Mouse (Mus musculus) right cerebral cortex, postnatal 25 days (tissue): ENCODE results near the gene Zyg11a.
A peak's percentile ranks its signal among the peaks of the same experiment; 100 is the strongest.
"Not testable (repeated sequence)": the region's sequence is repeated elsewhere in the genome, so short reads cannot be mapped to it uniquely, and the experiment has no call there.

Source experiments
- DNase-seq: peaks from one replicate; pipeline ENCODE4 v3.0.0; 2022

Gene Zyg11a

DNA sequence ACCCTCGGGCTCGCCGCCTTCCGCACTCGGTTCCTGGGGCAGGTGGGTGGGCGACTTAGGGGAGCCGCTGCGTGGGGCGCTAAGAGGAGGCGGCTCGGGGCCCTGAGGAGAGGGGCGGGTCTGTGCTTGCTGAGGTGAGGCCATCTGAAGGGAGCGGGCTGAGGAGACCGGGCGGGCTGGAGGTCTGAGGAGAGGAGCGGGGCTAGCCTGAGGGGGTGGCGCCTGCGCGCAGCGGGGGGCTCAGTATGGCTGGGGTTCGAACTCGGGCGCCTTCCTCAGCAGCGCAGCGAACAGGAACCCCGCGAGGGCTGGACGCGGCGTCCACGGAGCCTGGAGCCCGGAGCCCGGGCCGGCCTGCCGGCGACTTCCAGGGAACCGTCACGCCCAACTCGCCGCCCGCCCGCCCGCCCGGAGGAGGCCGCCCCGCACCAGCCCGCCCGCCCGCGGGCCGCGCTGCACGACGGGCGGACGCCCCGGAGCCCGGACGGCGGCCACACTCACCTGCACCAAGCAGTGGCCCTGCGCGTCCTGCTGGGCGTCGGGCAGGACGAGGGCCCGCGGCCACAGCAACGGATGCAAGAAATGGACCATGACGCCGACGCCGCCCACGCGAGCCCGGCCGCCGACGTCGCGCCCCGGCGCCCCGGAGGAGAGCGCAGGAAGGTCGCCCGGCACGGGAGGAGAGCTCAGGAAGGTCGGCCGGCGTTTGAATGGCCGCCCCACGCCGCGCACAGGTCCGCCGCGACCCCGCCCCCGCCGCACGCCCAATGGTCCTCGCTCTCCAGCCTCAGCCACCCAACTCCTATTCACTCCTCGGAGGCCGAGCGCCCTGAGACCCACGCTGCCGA, at the start of gene Zyg11a:
Zyg11a (minus strand) TSS at position 717 of the 848 bp plus-strand sequence.
- DNase-seq: no peak

DNA sequence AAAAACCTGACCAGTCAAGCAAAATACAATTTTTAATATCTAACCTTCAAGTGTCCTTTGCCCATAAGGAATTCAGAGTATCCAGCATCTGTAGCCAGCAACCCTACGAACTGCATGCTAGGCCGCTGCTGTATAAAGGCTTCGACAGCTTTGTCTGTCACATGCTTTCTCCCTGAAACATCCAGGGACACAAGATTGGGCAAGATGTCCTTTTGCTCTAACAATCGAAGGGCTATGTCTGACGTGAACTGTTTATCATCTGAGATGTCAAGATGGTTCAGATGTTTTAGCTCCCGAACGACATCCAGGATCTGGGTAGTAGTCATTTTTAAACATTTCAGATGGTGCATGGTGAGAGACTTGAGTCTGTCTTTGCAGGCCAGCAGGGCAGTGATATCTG, 47.9 kb upstream of the Zyg11a start:
- DNase-seq: no peak

DNA sequence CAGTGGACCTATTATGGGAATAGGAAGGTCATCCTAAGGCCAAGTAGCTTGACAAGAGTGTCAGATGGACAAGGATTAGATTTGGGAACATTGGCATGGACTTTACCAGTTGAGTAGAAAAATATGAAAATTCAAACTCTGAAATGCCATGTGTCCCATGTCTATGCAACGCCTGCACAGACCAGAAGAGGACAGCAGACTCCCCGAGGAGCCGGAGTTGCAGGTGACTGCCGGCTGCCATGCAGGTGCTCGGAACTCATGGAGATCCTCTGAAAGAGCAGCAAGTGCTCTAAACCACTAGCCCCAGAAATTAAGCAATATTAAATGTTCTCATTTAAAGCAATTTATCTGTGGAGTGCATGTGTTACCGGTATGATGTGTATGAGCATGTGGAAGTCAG, 35.5 kb upstream of the Zyg11a start:
- no peak for DNase-seq

DNA sequence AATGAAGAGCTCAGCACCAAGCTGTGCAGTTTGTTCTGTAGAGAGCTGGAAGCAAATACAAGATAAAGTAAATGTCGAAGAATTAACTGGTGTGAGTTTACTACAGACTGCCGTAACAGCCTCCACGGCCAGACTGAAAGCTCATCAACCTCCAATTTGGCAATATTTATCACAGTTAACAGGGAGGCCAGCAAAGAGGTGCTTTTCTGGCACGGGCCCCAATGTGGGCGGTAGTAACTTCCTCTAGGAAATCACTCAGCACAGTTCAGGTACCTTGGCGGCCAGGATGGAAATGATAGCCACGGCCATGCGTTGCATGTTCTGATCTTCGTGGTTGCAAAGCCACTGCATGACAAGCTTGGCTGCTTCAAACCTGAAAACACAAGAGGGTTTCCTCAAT, 32.7 kb upstream of the Zyg11a start:
- DNase-seq: no peak

- no peak for DNase-seq
Measured at GRCm38 (mm10) chr4:108249314-108249713, 31.5 kb upstream of the Zyg11a start.

DNA sequence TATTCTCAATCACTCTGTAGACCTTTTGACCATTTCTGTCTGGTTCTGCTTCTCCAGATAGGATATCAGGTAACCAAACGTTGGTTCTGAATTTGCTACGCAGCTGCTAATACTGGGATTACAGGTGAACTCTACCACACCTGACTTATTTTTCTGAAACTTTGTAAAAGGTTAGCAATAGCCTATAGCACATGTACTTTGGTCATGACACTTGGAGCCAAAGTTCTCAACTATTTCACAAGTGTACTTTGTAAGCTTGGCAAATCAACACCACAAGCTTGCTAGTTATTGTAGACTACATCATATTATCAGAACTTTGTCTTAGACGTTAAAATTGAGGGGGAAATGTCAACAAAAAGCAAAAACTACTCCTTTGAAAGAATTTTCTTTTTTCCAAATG, 15.8 kb upstream of the Zyg11a start:
- no peak for DNase-seq

DNA sequence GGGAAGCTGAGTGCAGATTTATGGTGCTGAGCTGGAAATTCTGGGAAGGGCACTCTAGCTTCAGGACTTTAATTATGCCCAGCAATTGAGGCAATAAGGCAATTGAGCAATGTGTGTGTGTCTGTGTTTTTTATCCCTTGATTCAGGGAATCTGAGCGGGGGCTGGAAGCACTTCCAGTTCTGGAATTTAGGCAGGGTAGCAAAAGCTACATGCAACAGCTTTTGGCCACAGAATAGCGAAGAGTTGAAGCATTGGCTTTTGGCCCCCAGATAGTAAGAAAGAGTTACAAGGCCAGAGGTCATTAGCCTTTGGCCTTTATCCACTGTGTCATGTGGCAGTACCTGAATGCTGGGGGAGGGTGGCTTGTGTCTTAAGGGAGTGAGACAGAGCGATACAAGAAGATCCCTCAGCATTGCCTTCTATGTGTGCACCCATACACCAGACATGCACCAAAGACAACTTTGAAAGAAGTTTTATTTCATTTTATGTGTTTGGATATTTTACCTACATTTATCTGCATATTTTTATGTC, 7.6 kb upstream of the Zyg11a start:
- DNase-seq: no peak

DNA sequence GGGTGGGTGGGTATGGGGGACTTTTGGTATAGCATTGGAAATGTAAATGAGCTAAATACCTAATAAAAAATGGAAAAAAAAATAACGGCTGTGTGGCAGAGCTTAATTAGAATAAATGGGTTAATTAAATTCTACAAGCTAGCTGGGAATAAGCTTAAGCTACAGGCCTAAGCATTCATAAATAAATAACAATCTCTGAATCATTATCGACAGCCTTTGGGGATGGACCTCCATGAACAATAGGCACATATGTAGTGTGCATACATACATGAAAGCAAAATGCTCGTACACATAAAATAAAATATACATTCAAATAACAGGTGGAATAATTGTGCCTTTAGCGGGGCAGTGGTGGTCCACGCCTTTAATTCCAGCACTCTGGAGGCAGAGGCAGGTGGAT, 4.7 kb upstream of the Zyg11a start:
- DNase-seq: no peak

- no peak for DNase-seq
Measured at GRCm38 (mm10) chr4:108219019-108219418, 1.2 kb upstream of the Zyg11a start.

- DNase-seq: no peak
Measured at GRCm38 (mm10) chr4:108213023-108213422, 4.8 kb downstream of the Zyg11a start.

GRCm38 (mm10) chr4:108204629-108205028, 13.2 kb downstream of the Zyg11a start:
- no peak for DNase-seq

DNA sequence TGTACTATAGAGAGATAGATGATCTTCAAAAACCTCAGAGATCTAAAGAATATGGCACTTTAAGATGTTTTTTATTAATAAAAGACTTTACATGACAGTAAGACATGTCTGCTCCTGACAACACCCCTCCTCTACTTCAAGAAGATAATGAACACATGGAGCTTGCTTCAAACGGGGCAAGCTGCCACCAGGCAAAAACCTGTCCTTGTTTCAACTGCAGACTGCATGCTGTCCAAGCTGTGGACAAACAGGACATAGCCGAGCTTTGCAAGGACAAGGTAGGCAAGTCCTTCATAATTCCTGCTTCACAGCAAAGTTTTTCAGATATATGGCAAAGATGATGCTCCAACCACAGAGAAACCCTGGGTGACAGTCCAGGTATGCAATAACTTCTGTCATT, 18.6 kb downstream of the Zyg11a start:
- DNase-seq: no peak

DNA sequence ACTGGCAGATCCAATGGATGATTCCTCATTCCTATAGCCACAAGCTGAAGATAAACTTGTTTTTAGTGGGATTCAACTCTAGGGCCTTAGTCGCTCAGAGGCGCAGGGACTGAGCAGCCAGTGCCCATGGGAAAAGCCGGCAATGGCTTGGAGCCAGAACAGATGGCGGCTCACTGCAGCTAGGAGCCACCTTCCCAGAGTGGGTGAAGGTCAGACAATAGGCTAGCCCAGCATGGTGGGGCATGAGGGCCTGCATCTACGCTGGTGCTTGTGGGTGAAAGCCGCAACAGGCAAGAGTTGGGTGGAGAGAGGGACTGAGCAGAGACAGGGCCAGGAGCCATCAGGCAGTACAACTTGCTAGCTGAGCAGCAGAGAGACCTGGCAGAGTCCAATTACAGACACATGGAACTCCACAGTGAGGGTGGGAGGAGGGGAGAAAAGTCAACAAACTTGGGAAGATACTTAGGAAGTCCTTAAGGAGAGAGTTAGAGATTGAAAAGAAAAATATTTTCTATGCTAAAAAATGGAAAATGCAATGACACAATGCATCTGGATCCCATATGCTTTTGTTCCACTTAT, 21.5 kb downstream of the Zyg11a start:
- DNase-seq: no peak

DNA sequence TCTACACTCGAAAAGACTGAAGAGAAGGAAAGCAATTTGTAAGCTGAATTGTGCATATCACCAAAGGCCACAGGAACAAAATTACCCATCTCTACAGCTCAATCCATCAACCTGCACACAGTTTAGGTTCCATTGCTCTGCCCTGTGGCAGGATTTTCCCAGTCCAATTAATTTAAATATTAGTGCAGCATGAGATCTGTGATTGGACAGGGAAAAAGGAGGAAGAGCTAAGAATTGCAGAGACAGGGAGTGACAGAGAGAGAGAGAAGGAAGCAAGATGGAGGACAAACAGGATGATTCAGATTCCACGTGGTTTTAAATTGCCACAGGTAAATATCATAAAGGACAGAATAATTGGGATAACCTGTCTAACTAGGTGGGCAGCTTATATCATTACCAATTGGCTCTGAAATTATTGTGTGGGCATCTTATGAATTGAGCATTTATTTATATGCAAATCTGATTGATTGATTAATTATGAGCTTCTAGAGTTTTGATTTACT, 25.0 kb downstream of the Zyg11a start:
- DNase-seq: no peak

DNA sequence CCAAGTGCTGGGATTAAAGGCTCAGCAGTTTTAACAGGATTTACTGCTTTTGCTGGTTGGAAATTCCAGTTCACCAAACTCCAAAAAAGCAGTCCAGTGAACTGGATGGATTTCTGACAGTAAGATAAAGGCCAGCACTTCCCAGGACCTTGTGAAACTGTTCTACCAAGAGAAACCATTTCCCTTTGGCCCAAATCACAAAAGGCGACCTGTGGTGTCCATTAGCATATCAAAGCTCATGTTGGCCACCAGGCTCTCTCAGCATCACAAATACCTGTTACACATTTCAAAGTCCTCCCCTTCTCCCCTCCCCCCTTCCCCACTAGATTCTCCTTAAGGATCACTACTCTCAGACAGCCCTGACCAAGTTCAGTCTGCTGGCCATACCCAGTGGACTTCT, 35.6 kb downstream of the Zyg11a start:
- no peak for DNase-seq

DNA sequence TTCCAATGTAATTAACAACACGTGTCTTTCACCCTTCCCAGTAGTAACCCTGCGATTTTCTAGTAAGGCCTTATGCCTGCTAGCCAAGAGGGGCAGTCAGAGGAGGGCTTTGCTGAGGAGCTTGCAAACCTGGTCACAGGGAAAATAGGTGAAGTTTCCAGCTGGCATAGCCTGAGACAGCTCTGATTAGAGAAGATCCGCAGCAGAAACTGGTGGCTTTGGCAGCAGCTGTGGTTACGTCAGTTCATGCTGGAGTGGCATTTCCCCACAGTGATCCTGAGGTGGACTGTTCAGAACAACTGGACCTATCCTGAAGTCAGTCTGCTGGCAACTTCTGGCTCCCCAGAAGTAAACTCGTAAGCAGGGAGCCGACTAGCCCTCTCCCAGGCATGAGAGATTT, 49.8 kb downstream of the Zyg11a start:
- no peak for DNase-seq

GRCm38 (mm10) chr4:108166874-108167273, 51.0 kb downstream of the Zyg11a start:
- DNase-seq: no peak

DNA sequence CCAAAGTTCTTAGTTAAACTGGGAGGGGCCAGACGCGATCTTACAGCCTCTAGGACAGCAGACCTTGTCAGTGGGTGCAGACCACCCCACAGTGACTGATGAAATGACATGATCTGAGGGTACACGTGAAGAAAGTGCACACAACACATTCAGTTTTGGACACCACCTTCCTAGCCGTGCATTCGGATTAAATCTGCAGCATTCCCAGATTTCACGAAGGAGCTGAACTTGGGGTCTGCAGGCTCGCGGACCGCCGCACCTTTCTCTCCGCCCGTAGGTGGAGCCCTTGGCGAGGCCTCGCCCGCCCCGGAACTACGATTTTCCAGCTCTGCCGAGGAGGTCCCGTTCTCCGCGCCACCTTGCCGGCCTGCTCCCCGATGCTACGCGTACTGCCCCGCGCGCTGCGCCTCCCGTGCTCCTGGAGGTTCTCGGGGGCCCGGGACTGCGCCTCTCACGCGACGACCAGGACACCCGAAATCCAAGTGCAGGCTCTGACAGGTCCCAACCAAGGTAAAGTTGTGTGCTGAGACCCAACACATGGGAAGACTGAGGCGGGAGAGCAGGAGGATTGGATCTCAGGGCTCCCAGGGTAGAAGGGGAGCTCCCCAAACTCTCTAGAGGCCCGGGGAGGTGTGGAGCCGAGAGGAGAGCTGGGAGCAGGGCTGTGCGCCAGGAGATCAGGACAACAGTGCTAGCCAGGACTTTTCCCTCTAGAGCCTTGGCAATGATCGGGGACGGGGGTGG, 52.5 kb downstream of the Zyg11a start, which contains the start of gene Echdc2:
Echdc2 (plus strand) TSS at position 286 of the 744 bp plus-strand sequence.
- DNase-seq: peak; percentile 17

GRCm38 (mm10) chr4:108163291-108163690, 54.6 kb downstream of the Zyg11a start:
- no peak for DNase-seq

DNA sequence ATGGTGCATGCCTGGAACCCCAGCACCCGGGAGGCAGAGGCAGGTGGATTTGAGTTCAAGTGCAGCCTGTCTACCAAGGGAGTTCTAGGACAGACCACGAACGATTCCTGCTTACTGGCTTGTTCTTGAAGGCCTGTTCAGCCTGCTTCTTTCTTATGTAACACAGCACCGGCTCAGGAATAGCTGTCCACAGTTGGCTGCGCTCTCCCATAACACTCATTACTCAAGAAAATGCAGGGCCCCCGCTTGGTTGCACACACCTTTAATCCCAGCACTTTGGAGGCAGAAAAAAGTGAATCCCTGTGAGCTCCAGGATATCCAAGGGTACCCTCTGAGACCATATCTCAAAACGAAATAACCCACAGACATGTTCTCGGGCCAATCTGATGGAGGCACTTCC, 55.9 kb downstream of the Zyg11a start:
- no peak for DNase-seq

DNA sequence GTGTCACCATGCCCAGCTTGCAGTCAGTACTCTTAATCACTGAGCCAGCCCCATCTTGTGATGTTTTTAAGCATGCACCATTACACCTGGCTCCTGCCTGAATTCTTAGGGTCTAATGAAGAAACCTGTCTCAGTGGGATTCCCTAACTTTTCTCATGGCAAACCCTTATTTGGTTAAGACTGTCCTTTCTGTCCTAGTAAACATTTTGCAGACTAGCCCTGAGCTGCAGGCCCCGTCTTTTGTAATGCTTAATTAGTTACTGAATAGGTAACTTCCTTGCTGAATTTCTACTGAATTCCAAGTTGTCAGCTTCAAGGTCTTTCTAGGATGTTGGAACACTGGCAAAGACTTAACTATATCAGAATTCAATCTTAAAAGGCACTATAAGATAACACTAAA, 62.7 kb downstream of the Zyg11a start:
- DNase-seq: not testable (repeated sequence)

DNA sequence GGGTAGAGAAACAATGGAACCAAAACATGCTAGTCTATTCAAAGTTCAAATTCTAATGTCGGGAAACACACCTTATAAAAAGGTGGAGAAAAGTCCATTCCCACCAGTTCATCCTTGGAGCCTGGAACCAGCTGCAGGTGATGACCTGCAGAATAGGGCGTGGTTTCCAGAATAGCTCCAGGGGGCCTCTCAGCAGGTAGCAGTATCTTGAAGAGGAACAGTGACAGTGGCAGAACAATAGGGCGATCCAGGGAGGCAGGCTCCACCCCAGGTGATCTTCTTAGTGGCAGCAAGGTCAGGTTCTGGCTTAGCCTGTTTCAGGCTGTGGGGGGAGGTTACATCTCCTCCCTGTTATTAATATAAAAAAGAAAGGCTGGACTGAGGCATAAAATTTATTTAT, 72.3 kb downstream of the Zyg11a start:
- DNase-seq: not testable (repeated sequence)

DNA sequence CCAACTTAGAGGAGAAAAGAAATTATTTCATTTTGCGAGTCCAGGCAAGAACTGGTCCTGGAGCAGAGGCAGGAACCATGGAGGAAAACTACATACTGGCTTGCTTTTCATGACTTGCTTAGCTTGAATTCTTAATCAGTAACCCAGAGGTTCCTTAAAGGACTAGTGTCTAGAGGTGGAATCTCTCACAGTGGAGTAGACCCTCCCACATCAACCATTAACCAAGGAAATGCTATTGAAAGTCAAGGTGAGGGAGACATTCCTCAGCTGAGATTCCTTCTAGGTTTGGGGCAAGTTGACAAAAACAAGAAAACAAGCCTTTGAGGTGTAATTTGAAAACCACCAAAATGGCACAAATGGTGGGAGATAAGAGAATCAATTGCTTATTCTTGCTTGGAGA, 73.0 kb downstream of the Zyg11a start, which contains the start of gene Scp2:
Scp2 (minus strand) TSS at position 119 of the 400 bp plus-strand sequence.
- DNase-seq: no peak
